Mouse (Mus musculus): Measurements from ENCODE around the gene Ndufs3. TPM values are rescaled to one million over a fixed set of nuclear protein-coding genes. Genes with fewer than 3 reads are reported as not detected.
A peak's percentile ranks its signal among the peaks of the same experiment; 100 is the strongest.

Gene Ndufs3
- total and polyA plus RNA-seq, 3 experiments = 134 to 193 TPM; not detected in 1

GRCm38 (mm10) chr2:90885218-90886041 lies 19.2 kb downstream of the Ndufs3 start, which contains the start of gene C1qtnf4:
C1qtnf4 (plus strand) TSS chr2:90885860.
- Histone ChIP-seq H3K4me3 (ENCODE audit: control insufficient read depth in 1 of 2, insufficient read depth in 1 of 2, low read depth in 2 of 2, low read length in 2 of 2) (no peak within 1 kb of the TSS), H3K79me2 (ENCODE audit: control insufficient read depth, insufficient read depth, low read length, poor library complexity) (no peaks in the 10 kb centered on the region), H3K9me3 (replicated peaks; ENCODE audit: insufficient read depth, low read length) (no peaks in the 10 kb centered on the region), H3K9ac (ENCODE audit: control insufficient read depth, low read depth, low read length, poor library complexity, severe bottlenecking) (no peak within 1 kb of the TSS), H3K4me1 (ENCODE audit: control insufficient read depth in 1 of 2, insufficient read depth in 2 of 2, low read length in 2 of 2) (peaks cover 0 to 4% of the 10 kb centered on the region in 2 experiments; a peak in 1 of 4 replicates), H3K36me3 (ENCODE audit: control insufficient read depth in 1 of 2, insufficient read depth in 2 of 2, low read length in 2 of 2) (peaks cover 0 to 2% of the 10 kb centered on the region in 2 experiments; a peak in 2 of 4 replicates), H3K27ac (ENCODE audit: control insufficient read depth, low read depth, low read length) (no peak within 1 kb of the TSS), H3K27me3 (ENCODE audit: control insufficient read depth in 1 of 2, insufficient read depth in 2 of 2, low read length in 2 of 2) (no peaks in the 10 kb centered on the region)
- TF ChIP-seq BHLHE40 (IDR thresholded peaks at IDR 0.05; ENCODE audit: borderline replicate concordance, low read depth, low read length) = no peak
- TF ChIP-seq MYB (IDR thresholded peaks at IDR 0.05; ENCODE audit: low read depth, low read length) = no peak
- TF ChIP-seq CTCF (IDR thresholded peaks at IDR 0.05 in 2 of 3, conservative IDR thresholded peaks at IDR 0.05 in 1 of 3; ENCODE audit: control insufficient read depth in 1 of 3, insufficient read depth in 1 of 3, low read depth in 2 of 3, low read length in 3 of 3, poor library complexity in 1 of 3, severe bottlenecking in 1 of 3) = no peak
- no peak for TF ChIP-seq GABPA (IDR thresholded peaks at IDR 0.05; ENCODE audit: low read depth, low read length)
- no peak for TF ChIP-seq MAZ (IDR thresholded peaks at IDR 0.05; ENCODE audit: low read depth, low read length)
- no peak for TF ChIP-seq JUND (IDR thresholded peaks at IDR 0.05; ENCODE audit: low read depth, low read length)
- TF ChIP-seq ZMIZ1 (IDR thresholded peaks at IDR 0.05; ENCODE audit: low read depth, low read length) = no peak
- no peak for DNase-seq (ENCODE audit: low read depth, low spot score)

- no peak for DNase-seq (ENCODE audit: low read depth, low spot score)
- Histone ChIP-seq H3K27ac (ENCODE audit: control insufficient read depth, low read depth, low read length) (no peak overlapping the region), H3K4me3 (ENCODE audit: control insufficient read depth in 1 of 2, insufficient read depth in 1 of 2, low read depth in 2 of 2, low read length in 2 of 2) (no peak overlapping the region), H3K79me2 (ENCODE audit: control insufficient read depth, insufficient read depth, low read length, poor library complexity) (no peaks in the 10 kb centered on the region), H3K36me3 (ENCODE audit: control insufficient read depth in 1 of 2, insufficient read depth in 2 of 2, low read length in 2 of 2) (peaks cover 0 to 15% of the 10 kb centered on the region in 2 experiments; a peak in 2 of 4 replicates), H3K27me3 (ENCODE audit: control insufficient read depth in 1 of 2, insufficient read depth in 2 of 2, low read length in 2 of 2) (no peaks in the 10 kb centered on the region), H3K9ac (ENCODE audit: control insufficient read depth, low read depth, low read length, poor library complexity, severe bottlenecking) (no peak overlapping the region), H3K9me3 (replicated peaks; ENCODE audit: insufficient read depth, low read length) (no peaks in the 10 kb centered on the region), H3K4me1 (ENCODE audit: control insufficient read depth in 1 of 2, insufficient read depth in 2 of 2, low read length in 2 of 2) (peaks cover 9 to 26% of the 10 kb centered on the region in 2 experiments)
- TF ChIP-seq BHLHE40 (IDR thresholded peaks at IDR 0.05; ENCODE audit: borderline replicate concordance, low read depth, low read length) (no peak), MEF2A (IDR thresholded peaks at IDR 0.05; ENCODE audit: extremely low read depth, insufficient replicate concordance, low read depth, low read length, poor library complexity, severe bottlenecking) (no peak), POLR2AphosphoS5 (IDR thresholded peaks at IDR 0.05; ENCODE audit: borderline replicate concordance, low read depth, low read length) (no peak)
These were observed 22.8 kb downstream of the Ndufs3 start for GRCm38 (mm10) chr2:90881824-90882223.

- no peaks in the 10 kb centered on the region for H3K9me3 ChIP-seq (replicated peaks; ENCODE audit: insufficient read depth, low read length)
- H3K27ac ChIP-seq (ENCODE audit: control insufficient read depth, low read depth, low read length) = peak overlapping the region; percentile 43
- peak; percentile 49 for DNase-seq (ENCODE audit: low read depth, low spot score)
- H3K9ac ChIP-seq (ENCODE audit: control insufficient read depth, low read depth, low read length, poor library complexity, severe bottlenecking) = peak overlapping the region; percentile 36
- no peaks in the 10 kb centered on the region for H3K79me2 ChIP-seq (ENCODE audit: control insufficient read depth, insufficient read depth, low read length, poor library complexity)
- H3K27me3 ChIP-seq (ENCODE audit: control insufficient read depth in 1 of 2, insufficient read depth in 2 of 2, low read length in 2 of 2) = no peaks in the 10 kb centered on the region
- H3K4me3 ChIP-seq (ENCODE audit: control insufficient read depth in 1 of 2, insufficient read depth in 1 of 2, low read depth in 2 of 2, low read length in 2 of 2) = no peak overlapping the region; a peak in 1 of 4 replicates
- TF ChIP-seq ETS1 (IDR thresholded peaks at IDR 0.05; ENCODE audit: low read depth, low read length) = 0 out of 2 replicates have a peak, but pooled peaks have one; percentile 34
- TF ChIP-seq ZNF384 (IDR thresholded peaks at IDR 0.05; ENCODE audit: low read depth, low read length) = no peak
- TF ChIP-seq GATA1 (IDR thresholded peaks at IDR 0.05; ENCODE audit: low read depth, low read length) = peak; percentile 35; the same call in 1 of the 2 replicates
- TF ChIP-seq MXI1 (IDR thresholded peaks at IDR 0.05; ENCODE audit: low read depth, low read length) = 0 out of 2 replicates have a peak, but pooled peaks have one; percentile 27
- 0 out of 2 replicates have a peak, but pooled peaks have one; percentile 17 for TF ChIP-seq MYC (IDR thresholded peaks at IDR 0.05; ENCODE audit: low read depth, low read length)
- peak; percentile 93 for TF ChIP-seq BHLHE40 (IDR thresholded peaks at IDR 0.05; ENCODE audit: borderline replicate concordance, low read depth, low read length)
- TF ChIP-seq EP300 (IDR thresholded peaks at IDR 0.05; ENCODE audit: low read depth in 1 of 2, low read length in 2 of 2) = peak; percentile 27 to 47; a peak in 1 of 4 replicates
- peak; percentile 36 for TF ChIP-seq SIN3A (IDR thresholded peaks at IDR 0.05; ENCODE audit: low read length)
- no peak for TF ChIP-seq MAZ (IDR thresholded peaks at IDR 0.05; ENCODE audit: low read depth, low read length)
- TF ChIP-seq TCF12 (IDR thresholded peaks at IDR 0.05; ENCODE audit: low read depth, low read length) = 0 out of 2 replicates have a peak, but pooled peaks have one; percentile 15
- TF ChIP-seq POLR2AphosphoS2 (IDR thresholded peaks at IDR 0.05; ENCODE audit: low read length) = no peak
- peaks cover 9 to 33% of the 10 kb centered on the region in 2 experiments for H3K4me1 ChIP-seq (ENCODE audit: control insufficient read depth in 1 of 2, insufficient read depth in 2 of 2, low read length in 2 of 2)
- H3K36me3 ChIP-seq (ENCODE audit: control insufficient read depth in 1 of 2, insufficient read depth in 2 of 2, low read length in 2 of 2) = peaks cover 0 to 16% of the 10 kb centered on the region in 2 experiments; a peak in 2 of 4 replicates
These were observed 24.4 kb downstream of the Ndufs3 start for GRCm38 (mm10) chr2:90880144-90880785.
